Mouse (Mus musculus): Measurements from ENCODE around the gene Slc38a6. TPM values are rescaled to one million over a fixed set of nuclear protein-coding genes. Genes with fewer than 3 reads are reported as not detected.

Slc38a6 gene
- total and polyA plus RNA-seq, 3 experiments = 7.0 to 15.4 (median 10.2) TPM

DNA sequence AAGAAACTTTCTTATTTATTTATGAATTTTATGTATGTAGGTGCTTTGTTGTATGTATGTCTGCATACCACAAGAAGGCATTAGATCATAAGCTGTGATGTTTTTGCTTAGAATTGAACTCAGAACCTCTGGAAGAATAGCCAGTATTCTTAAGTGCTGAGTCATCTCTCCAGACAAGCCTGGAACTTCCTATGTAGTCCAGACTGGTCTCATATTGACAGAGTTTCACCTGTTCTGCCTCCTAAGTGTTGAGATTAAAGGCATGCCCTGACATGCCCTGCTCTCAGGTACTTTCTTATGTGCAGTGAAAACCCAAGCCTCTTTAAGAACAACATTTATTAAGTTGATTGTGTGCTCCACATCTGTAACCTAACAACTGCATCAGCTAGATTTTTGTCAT, 8.3 kb downstream of the Slc38a6 start (continued):
- no peak for TF ChIP-seq TBP (conservative IDR thresholded peaks at IDR 0.05; ENCODE audit: low read depth, low read length)

DNA sequence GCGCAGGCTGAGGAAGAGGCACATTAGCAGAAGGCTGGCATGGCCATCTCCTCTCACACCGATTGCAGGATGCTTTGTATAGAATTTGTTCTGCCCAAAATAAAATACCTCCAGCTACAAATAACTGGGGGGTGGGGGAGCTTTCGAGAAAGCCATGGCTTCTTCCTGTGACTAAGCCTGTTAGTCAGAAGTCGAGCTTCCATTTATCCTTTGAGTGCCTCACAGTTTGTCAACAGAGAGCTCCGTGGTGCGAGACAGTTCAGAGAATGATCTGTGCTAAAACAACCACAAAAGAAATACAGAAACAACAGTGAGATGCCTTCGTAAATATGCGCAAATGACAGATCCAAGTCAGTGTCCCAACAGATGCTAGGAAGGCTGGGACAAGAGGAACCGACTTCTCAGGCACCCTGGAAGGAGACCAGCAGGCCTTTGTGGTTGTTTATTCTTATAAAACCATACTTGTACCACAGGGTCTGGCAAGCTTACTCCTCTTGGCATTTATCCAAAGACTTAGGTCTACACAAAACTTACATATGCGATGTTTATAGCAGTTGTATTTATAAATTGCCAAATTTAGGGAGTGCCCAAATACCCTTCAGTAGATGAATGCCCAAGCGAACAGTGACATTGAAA, 9.0 kb downstream of the Slc38a6 start:
- Histone ChIP-seq H3K9me3 (replicated peaks; ENCODE audit: low read length) (no peaks in the 10 kb centered on the region), H3K9ac (ENCODE audit: insufficient read depth, low read depth) (no peak overlapping the region), H3K4me1 (ENCODE audit: control insufficient read depth in 1 of 2, insufficient read depth in 2 of 2) (peaks cover 11 to 21% of the 10 kb centered on the region in 2 experiments), H3K79me2 (replicated peaks; ENCODE audit: control insufficient read depth, extremely low read depth, insufficient read depth, poor library complexity, severe bottlenecking) (no peaks in the 10 kb centered on the region), H3K36me3 (replicated peaks in 1 of 2; ENCODE audit: control insufficient read depth in 1 of 2, insufficient read depth in 1 of 2, low read length in 1 of 2) (peaks cover 18 to 79% of the 10 kb centered on the region in 2 experiments), H3K27me3 (replicated peaks) (no peaks in the 10 kb centered on the region), H3K4me3 (replicated peaks in 1 of 3; ENCODE audit: low read depth in 2 of 3, low read length in 2 of 3, poor library complexity in 1 of 3) (no peak overlapping the region), H3K27ac (ENCODE audit: insufficient read depth, low read depth) (peak overlapping the region; percentile 63), H3K4me2 (ENCODE audit: insufficient read depth, low read depth, poor library complexity, severe bottlenecking) (0 out of 2 replicates have a peak overlapping the region, but pooled peaks have one; percentile 19)
- dilution Hi-C loops (cut with MboI; ENCODE audit: extremely low pct_ligation_motif_present, extremely low pct_unique_long_range_greater_than_20kb, low sequenced_read_pairs) = no loop called here
- TF ChIP-seq CHD1 (IDR thresholded peaks at IDR 0.05; ENCODE audit: low read depth, low read length) (no peak), MEF2A (IDR thresholded peaks at IDR 0.05; ENCODE audit: borderline replicate concordance, low read depth, low read length) (no peak), MXI1 (IDR thresholded peaks at IDR 0.05; ENCODE audit: low read depth, low read length) (0 out of 2 replicates have a peak, but pooled peaks have one; percentile 14), CTCF (conservative IDR thresholded peaks at IDR 0.05 in 1 of 2, IDR thresholded peaks at IDR 0.05 in 1 of 2; ENCODE audit: low read depth in 2 of 2, low read length in 2 of 2) (no peak), NRF1 (IDR thresholded peaks at IDR 0.05; ENCODE audit: low read depth, low read length) (no peak)
- in situ Hi-C loops (cut with MboI; ENCODE audit: low pct_ligation_motif_present, low pct_unique_long_range_greater_than_20kb, low sequenced_read_pairs) = no loop called here
- DNase-seq (ENCODE audit: extremely low read depth) = no peak

DNA sequence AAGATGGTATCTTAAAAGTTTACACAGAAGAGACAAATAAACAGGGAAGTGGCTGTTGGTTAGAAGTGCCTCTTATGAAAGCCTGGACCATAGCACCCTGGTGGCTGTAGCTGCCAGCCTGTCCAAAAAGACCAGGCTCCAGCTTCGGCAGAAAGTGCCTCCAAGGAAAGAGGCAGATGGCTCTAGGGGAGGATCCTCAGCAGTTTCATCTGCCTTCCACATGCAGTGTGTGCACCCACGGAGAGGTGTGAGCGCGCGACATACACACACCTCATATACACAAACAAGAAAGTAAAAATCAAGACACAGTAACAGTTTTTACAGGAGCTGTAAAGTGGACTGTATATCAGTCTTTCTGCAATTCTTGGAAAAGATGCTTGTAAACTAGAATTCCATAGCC, 12.0 kb downstream of the Slc38a6 start:
- no peak for TF ChIP-seq CTCF (conservative IDR thresholded peaks at IDR 0.05 in 1 of 2, IDR thresholded peaks at IDR 0.05 in 1 of 2; ENCODE audit: low read depth in 2 of 2, low read length in 2 of 2)
- no peak for TF ChIP-seq POLR2AphosphoS2 (IDR thresholded peaks at IDR 0.05; ENCODE audit: low read depth, low read length)
- H3K27ac ChIP-seq (ENCODE audit: insufficient read depth, low read depth) = no peak overlapping the region
- no peak overlapping the region for H3K4me3 ChIP-seq (replicated peaks in 1 of 3; ENCODE audit: low read depth in 2 of 3, low read length in 2 of 3, poor library complexity in 1 of 3)
- no peaks in the 10 kb centered on the region for H3K79me2 ChIP-seq (replicated peaks; ENCODE audit: control insufficient read depth, extremely low read depth, insufficient read depth, poor library complexity, severe bottlenecking)
- in situ Hi-C loops (cut with MboI; ENCODE audit: low pct_ligation_motif_present, low pct_unique_long_range_greater_than_20kb, low sequenced_read_pairs) (no loop called here), dilution Hi-C loops (cut with MboI; ENCODE audit: extremely low pct_ligation_motif_present, extremely low pct_unique_long_range_greater_than_20kb, low sequenced_read_pairs) (no loop called here)
- no peak for DNase-seq (ENCODE audit: extremely low read depth)
- no peak overlapping the region for H3K9ac ChIP-seq (ENCODE audit: insufficient read depth, low read depth)
- peaks cover 9 to 68% of the 10 kb centered on the region in 2 experiments for H3K36me3 ChIP-seq (replicated peaks in 1 of 2; ENCODE audit: control insufficient read depth in 1 of 2, insufficient read depth in 1 of 2, low read length in 1 of 2)
- H3K4me2 ChIP-seq (ENCODE audit: insufficient read depth, low read depth, poor library complexity, severe bottlenecking) = no peak overlapping the region
- no peaks in the 10 kb centered on the region for H3K9me3 ChIP-seq (replicated peaks; ENCODE audit: low read length)
- no peaks in the 10 kb centered on the region for H3K27me3 ChIP-seq (replicated peaks)
- H3K4me1 ChIP-seq (ENCODE audit: control insufficient read depth in 1 of 2, insufficient read depth in 2 of 2) = peaks cover 11 to 21% of the 10 kb centered on the region in 2 experiments

DNA sequence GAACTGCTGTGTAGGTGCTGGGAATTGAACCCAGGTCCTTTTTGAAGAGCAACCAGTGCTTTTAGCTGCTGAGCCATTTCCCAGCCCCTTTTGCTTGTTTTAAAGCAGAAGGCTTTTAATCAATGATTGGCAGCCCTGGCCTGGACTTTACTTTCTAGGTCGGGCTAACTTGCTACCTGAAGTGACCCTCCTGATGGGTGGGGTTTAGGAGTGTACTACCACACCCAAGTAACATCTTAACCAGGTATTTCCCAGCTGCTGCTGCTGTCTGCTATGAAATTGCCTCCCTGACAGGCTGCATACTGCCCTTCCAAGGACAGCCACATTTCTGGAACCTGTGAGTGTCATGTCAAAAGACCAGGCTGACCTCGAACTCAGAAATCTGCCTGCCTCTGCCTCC, 14.0 kb downstream of the Slc38a6 start:
- in situ Hi-C loops (cut with MboI; ENCODE audit: low pct_ligation_motif_present, low pct_unique_long_range_greater_than_20kb, low sequenced_read_pairs) (loop anchor here (25.0 kb wide), 1 partner anchor 263 kb away; no protein-coding TSS in a partner anchor), dilution Hi-C loops (cut with MboI; ENCODE audit: extremely low pct_ligation_motif_present, extremely low pct_unique_long_range_greater_than_20kb, low sequenced_read_pairs) (no loop called here)
- no peak for DNase-seq (ENCODE audit: extremely low read depth)
- Histone ChIP-seq H3K4me3 (replicated peaks in 1 of 3; ENCODE audit: low read depth in 2 of 3, low read length in 2 of 3, poor library complexity in 1 of 3) (no peak overlapping the region), H3K9me3 (replicated peaks; ENCODE audit: low read length) (no peaks in the 10 kb centered on the region), H3K4me1 (ENCODE audit: control insufficient read depth in 1 of 2, insufficient read depth in 2 of 2) (peaks cover 0 to 4% of the 10 kb centered on the region in 2 experiments; a peak in 2 of 4 replicates), H3K27me3 (replicated peaks) (no peaks in the 10 kb centered on the region), H3K4me2 (ENCODE audit: insufficient read depth, low read depth, poor library complexity, severe bottlenecking) (no peak overlapping the region), H3K36me3 (replicated peaks in 1 of 2; ENCODE audit: control insufficient read depth in 1 of 2, insufficient read depth in 1 of 2, low read length in 1 of 2) (peaks cover 5 to 61% of the 10 kb centered on the region in 2 experiments), H3K9ac (ENCODE audit: insufficient read depth, low read depth) (no peak overlapping the region), H3K27ac (ENCODE audit: insufficient read depth, low read depth) (no peak overlapping the region), H3K79me2 (replicated peaks; ENCODE audit: control insufficient read depth, extremely low read depth, insufficient read depth, poor library complexity, severe bottlenecking) (no peaks in the 10 kb centered on the region)
- no peak for TF ChIP-seq JUND (conservative IDR thresholded peaks at IDR 0.05; ENCODE audit: low read depth, low read length)
- TF ChIP-seq PAX5 (IDR thresholded peaks at IDR 0.05; ENCODE audit: low read length) = no peak
- TF ChIP-seq POLR2A (IDR thresholded peaks at IDR 0.05; ENCODE audit: low read depth, low read length) = no peak
- no peak for TF ChIP-seq IRF4 (IDR thresholded peaks at IDR 0.05; ENCODE audit: low read depth, low read length)
- TF ChIP-seq NRF1 (IDR thresholded peaks at IDR 0.05; ENCODE audit: low read depth, low read length) = no peak
- TF ChIP-seq ZC3H11A (IDR thresholded peaks at IDR 0.05; ENCODE audit: low read depth, low read length) = no peak
- no peak for TF ChIP-seq MEF2A (IDR thresholded peaks at IDR 0.05; ENCODE audit: borderline replicate concordance, low read depth, low read length)
- TF ChIP-seq CHD2 (IDR thresholded peaks at IDR 0.05; ENCODE audit: low read length) = no peak
- no peak for TF ChIP-seq ZKSCAN1 (IDR thresholded peaks at IDR 0.05; ENCODE audit: borderline replicate concordance, low read depth, low read length)
- no peak for TF ChIP-seq HCFC1 (IDR thresholded peaks at IDR 0.05; ENCODE audit: low read depth, low read length)
- TF ChIP-seq EP300 (IDR thresholded peaks at IDR 0.05; ENCODE audit: low read length) = no peak
- TF ChIP-seq USF1 (IDR thresholded peaks at IDR 0.05; ENCODE audit: low read depth, low read length) = no peak
- TF ChIP-seq MYC (IDR thresholded peaks at IDR 0.05; ENCODE audit: low read depth, low read length) = no peak
